Mouse (Mus musculus): Measurements from ENCODE around the gene Olfr1336. TPM values are rescaled to one million over a fixed set of nuclear protein-coding genes. Genes with fewer than 3 reads are reported as not detected.

The Olfr1336 gene
- not detected in 2 replicates for polyA plus RNA-seq (2015; fragmentation: Nextera tagmentation; extraction: Ambion mirVana)

DNA sequence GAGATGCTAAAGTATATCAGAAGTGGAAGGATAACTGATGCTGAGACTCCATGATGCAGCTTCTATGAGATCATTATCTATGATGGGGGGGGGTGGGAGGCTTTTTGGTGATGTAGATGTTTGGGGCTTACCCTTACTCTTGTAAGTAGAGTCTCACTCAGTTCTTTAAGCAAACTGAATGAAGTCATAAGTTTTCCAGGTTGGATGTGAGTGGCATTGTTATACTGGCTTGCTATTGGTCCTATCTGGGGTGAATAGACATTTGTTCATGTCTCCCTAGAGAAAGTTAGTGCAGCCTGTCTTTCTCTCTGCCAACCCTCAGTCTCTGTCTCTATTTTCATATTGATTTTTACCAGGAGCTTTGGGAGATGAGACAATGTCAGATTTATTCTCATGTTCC, at the start of gene Olfr1336:
Gene Olfr1336 (plus strand): TSS at position 301 of the 400 bp plus-strand sequence.

DNA sequence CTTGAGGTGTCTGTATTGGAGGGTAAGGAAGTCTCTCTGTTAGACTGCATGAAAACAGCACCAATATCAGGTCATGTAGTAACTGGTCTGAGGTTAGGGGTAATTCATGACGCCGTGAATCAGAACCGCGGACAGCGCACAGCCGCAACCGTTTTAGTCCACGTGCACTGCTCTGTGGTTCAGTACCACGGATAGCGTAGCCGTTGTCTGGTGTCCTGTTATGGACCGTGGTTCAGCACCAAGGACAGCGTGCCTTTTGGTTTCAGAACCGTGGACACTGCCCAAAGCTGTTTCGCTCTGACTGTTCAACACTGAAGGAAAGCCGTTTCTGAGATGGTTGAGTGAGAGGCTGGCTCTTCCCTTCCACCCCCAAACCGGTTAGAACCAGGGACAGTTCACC, 45.9 kb upstream of the Olfr1336 start, which contains the start of gene Gm20715:
Gene Gm20715 (plus strand): TSS at position 235 of the 400 bp plus-strand sequence.

DNA sequence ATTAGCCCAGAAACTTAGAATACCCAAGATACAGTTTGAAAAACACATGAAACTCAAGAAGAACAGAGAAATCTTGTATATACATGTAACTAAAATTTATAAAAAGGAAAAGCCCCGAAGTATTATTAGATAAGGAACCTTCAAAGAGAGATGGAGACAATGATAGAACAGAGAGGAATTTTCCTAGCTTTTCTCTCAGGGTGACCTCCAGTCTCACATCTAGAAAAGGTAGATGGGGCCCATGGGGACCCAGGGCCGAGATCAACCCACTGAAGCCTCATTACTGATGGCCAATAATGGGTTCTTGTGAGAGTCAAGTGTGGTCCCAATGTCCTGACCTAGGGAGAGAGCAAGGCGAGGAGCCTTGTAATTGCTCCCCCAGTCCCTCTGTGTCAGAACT, 17.6 kb upstream of the Olfr1336 start, which contains the start of gene Olfr1344:
Gene Olfr1344 (plus strand): TSS at position 301 of the 400 bp plus-strand sequence.

DNA sequence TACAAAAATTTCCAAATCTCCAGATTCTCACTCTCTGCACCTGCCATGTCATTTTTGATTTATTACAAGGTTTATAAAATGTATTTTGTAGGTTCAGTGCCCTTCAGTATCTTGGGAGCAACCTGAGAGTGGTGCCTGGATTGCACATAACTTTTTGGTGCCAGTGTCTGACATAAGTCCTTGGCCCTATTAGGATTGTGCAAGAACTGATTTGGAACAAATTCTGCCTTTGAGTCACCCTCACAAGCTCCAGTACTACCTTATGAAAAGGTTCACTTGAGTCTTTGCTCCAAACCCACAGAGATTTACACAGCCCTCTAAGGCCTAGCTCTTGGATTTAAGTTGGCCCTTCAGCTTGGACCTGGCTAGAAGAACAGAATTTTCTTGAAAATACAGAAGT, 11.0 kb downstream of the Olfr1336 start, which contains the start of gene Olfr1346:
Gene Olfr1346 (plus strand): TSS at position 151 of the 400 bp plus-strand sequence.

DNA sequence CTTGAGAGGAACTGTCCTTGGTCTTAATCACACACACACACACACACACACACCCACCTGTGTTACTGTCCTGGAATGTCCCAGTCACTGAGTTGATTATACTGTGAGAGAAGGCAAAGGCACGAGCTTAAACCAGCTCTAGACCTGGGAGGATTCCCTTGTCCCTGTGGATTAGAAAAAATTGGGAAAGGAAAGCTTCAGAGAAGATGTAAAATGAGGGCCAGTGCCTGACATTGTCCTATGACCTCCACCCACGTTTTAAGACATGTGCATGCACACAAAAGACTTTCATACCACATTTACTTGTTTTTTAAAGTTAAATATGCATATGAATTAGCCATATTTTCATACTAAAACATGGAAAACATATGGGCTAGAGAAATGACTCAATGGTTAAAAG, 30.9 kb downstream of the Olfr1336 start, which contains the start of gene Olfr5:
Gene Olfr5 (minus strand): TSS at position 101 of the 400 bp plus-strand sequence.

DNA sequence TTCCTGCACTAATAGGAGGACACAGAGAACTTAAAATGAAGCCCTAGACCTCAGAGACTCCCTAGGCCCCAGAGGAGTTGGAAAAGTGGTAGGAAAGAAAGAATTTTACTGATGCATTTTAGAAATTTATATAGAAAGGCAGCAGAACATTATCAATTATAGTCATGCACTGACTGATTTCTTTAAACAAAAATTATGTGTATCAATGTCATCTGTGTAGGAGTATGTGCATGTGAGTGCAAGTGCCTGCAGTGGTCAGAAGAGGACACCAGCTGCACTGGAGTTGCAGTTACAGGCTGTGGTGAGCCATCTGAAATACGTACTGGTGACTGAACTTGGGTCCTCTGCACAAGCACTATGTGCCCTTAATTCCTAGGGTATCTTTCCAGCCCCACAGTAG, 43.7 kb downstream of the Olfr1336 start, which contains the start of gene Olfr1347:
Gene Olfr1347 (minus strand): TSS at position 101 of the 400 bp plus-strand sequence.

DNA sequence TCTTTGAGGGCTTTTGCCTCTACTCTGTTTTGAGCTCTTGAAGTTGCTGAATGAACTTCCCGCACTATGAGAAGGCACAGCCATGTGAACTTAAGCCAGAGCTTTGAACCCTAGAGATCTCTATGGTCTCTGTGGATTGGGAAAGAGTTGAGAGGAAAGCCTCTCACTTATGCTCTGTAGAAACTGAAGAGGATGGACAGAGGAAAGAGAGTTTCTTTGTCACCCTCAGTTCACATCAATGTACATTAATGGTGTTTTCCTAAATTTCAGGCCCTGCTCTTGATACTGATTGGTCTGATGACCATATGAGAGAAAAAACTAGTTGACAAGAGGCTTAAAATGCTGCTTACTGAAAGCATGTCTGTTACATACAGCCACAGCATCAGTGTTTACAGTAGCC, 52.7 kb downstream of the Olfr1336 start, which contains the start of gene Olfr1348:
Gene Olfr1348 (minus strand): TSS at position 101 of the 400 bp plus-strand sequence.

Other genes starting within 250 kb of the Olfr1336 start
- gene Zscan5b, start 233.9 kb upstream of the Olfr1336 start, polyA plus RNA-seq (2015; fragmentation: Nextera tagmentation; extraction: Ambion mirVana) = not detected in 2 replicates
- 0.73 TPM in 1 of 2 replicates, not detected in the other for gene Epp13, start 203.5 kb upstream of the Olfr1336 start, polyA plus RNA-seq (2015; fragmentation: Nextera tagmentation; extraction: Ambion mirVana)
- 12.0 and 13.8 TPM in 2 replicates for gene Zfp667, start 169.6 kb upstream of the Olfr1336 start, polyA plus RNA-seq (2015; fragmentation: Nextera tagmentation; extraction: Ambion mirVana)
- gene Zfp583, start 124.9 kb upstream of the Olfr1336 start, polyA plus RNA-seq (2015; fragmentation: Nextera tagmentation; extraction: Ambion mirVana) = 15.5 and 15.9 TPM in 2 replicates
- 6.2 and 6.8 TPM in 2 replicates for gene Gm3854, start 112.4 kb upstream of the Olfr1336 start, polyA plus RNA-seq (2015; fragmentation: Nextera tagmentation; extraction: Ambion mirVana)
- 2.9 and 3.0 TPM in 2 replicates for gene Zfp78, start 92.9 kb upstream of the Olfr1336 start, polyA plus RNA-seq (2015; fragmentation: Nextera tagmentation; extraction: Ambion mirVana)
- 10.9 and 11.4 TPM in 2 replicates for gene Zfp28, start 72.9 kb upstream of the Olfr1336 start, polyA plus RNA-seq (2015; fragmentation: Nextera tagmentation; extraction: Ambion mirVana)
- 9.4 and 10.7 TPM in 2 replicates for gene Smim17, start 57.5 kb upstream of the Olfr1336 start, polyA plus RNA-seq (2015; fragmentation: Nextera tagmentation; extraction: Ambion mirVana)
- gene Gm20715, start 45.9 kb upstream of the Olfr1336 start, polyA plus RNA-seq (2015; fragmentation: Nextera tagmentation; extraction: Ambion mirVana) = 0.08 TPM in 1 of 2 replicates, not detected in the other
- gene Olfr1344, start 17.5 kb upstream of the Olfr1336 start, polyA plus RNA-seq (2015; fragmentation: Nextera tagmentation; extraction: Ambion mirVana) = 0.19 and 0.43 TPM in 2 replicates
- not detected in 2 replicates for gene Olfr1346, start 10.9 kb downstream of the Olfr1336 start, polyA plus RNA-seq (2015; fragmentation: Nextera tagmentation; extraction: Ambion mirVana)
- not detected in 2 replicates for gene Olfr5, start 30.8 kb downstream of the Olfr1336 start, polyA plus RNA-seq (2015; fragmentation: Nextera tagmentation; extraction: Ambion mirVana)
- not detected in 2 replicates for gene Olfr1347, start 43.6 kb downstream of the Olfr1336 start, polyA plus RNA-seq (2015; fragmentation: Nextera tagmentation; extraction: Ambion mirVana)
- not detected in 2 replicates for gene Olfr1348, start 52.6 kb downstream of the Olfr1336 start, polyA plus RNA-seq (2015; fragmentation: Nextera tagmentation; extraction: Ambion mirVana)
- not detected in 2 replicates for gene Olfr1349, start 66.8 kb downstream of the Olfr1336 start, polyA plus RNA-seq (2015; fragmentation: Nextera tagmentation; extraction: Ambion mirVana)
- not detected in 2 replicates for gene Olfr1350, start 108.7 kb downstream of the Olfr1336 start, polyA plus RNA-seq (2015; fragmentation: Nextera tagmentation; extraction: Ambion mirVana)
- gene Zim1, start 240.3 kb downstream of the Olfr1336 start, polyA plus RNA-seq (2015; fragmentation: Nextera tagmentation; extraction: Ambion mirVana) = 3.5 and 5.2 TPM in 2 replicates

Measured in neural tube, postnatal 0 days (tissue).